Mouse (Mus musculus) E14TG2a.4 (cell line): ENCODE results near the gene Trim44.

Experiments
- CTCF ChIP-seq: conservative IDR thresholded peaks from 2 replicates; pipeline ENCODE4 v1.5.1; 2014; ENCODE audit warnings: low read length
- POU5F1 ChIP-seq: IDR thresholded peaks from 2 replicates; pipeline ENCODE4 v1.6.1; 2014; ENCODE audit warnings: low read length, borderline replicate concordance

DNA sequence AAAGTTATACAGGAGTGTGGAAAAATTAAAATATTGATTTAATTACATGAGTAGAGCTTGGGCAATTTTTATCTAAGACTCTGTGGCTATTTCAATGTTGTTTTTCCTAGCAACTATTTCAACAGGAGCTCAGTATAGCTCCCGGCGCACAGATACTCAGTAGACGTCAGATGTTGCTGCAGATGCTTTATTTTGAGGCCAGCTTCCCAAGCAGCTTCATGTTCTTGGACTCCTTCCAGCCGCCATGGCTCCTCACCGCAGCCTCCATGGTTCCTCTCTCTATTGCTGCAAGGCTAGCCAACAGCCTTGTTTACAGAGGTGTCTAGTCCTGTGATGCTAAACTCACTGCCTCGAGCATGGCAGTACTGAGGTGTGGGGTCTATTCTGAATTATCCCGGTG is 134.3 kb downstream of the Trim44 start:
- TF ChIP-seq CTCF = no peak
- TF ChIP-seq POU5F1 = no peak
